Mouse (Mus musculus): Measurements from ENCODE around the gene Cpsf2.

DNA sequence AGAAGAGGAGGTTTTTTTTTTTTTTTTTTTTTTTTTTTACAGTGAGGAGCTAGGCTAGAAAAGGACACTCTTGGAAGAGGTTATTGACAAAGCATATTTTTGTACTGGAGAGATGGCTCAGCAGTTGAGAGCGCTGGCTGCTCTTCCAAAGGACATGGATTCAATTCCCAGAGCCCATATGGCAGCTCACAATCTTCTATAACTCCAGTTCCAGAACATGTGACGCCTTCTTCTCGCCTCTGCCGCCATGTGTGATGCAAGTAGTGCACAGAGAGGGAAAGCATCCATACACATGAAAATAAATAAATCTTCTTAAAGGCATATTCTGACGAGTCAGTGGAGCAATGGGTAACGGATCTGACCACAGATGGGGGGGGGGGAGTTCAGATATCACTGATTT lies 46.1 kb downstream of the Cpsf2 start:
- TF ChIP-seq GATA1 (IDR thresholded peaks at IDR 0.05; ENCODE audit: borderline replicate concordance, low read length) (no peak), FLI1 (IDR thresholded peaks at IDR 0.05; ENCODE audit: low read length) (no peak)

All from megakaryocyte, embryonic 14.5 days (primary cell).